Mouse (Mus musculus): ENCODE measurements at regions not wholly inside any gene's neighbourhood (a gene's known extent, or its start where the extent isn't known, plus 50 kb on each side); places are given as distances from the start of the nearest gene placed in this dataset.
A peak's percentile ranks its signal among the peaks of the same experiment; 100 is the strongest.

DNA sequence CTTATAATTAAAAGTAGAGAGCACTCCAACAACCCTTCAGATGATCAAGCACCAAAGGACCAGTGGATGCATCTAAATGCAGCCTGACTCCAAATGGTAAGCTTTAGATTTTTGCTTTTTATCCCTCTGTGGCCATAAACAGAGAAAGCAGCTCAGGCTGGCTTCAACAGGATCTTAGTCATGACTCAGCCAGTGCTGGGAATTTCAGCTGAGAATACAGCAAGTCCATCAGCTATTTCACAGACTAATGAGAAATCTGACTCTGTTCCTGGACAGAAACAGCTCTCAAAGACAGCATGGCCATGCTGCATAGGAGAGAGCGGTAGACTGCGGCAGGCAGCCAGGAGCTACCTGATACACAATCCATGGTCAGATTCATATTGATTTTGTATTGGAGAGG lies 1800.4 kb upstream of the 5930422O12Rik start:
- Histone ChIP-seq H3K4me2 (ENCODE audit: low read depth, low read length, poor library complexity, severe bottlenecking) (no peak overlapping the region), H3K27me3 (ENCODE audit: insufficient read depth, low read length) (no peaks in the 10 kb centered on the region), H3K9ac (replicated peaks; ENCODE audit: low read length, poor library complexity, severe bottlenecking) (no peak overlapping the region), H3K4me1 (ENCODE audit: insufficient read depth, low read length) (no peaks in the 10 kb centered on the region), H3K36me3 (ENCODE audit: insufficient read depth, low read length) (no peaks in the 10 kb centered on the region), H3K27ac (ENCODE audit: low read depth, low read length) (no peak overlapping the region; the same call in 1 of the 2 replicates), H3K9me3 (ENCODE audit: low read length) (no peaks in the 10 kb centered on the region), H3K4me3 (ENCODE audit: low read depth, low read length) (no peak overlapping the region)
- DNase-seq (ENCODE audit: low spot score) (no peak), ATAC-seq (ENCODE audit: low FRiP score) (peak; percentile 58; the same call in 1 of the 2 replicates)
- WGBS = 84% methylated on average over 2 of the region's 2 CpGs
- TF ChIP-seq CTCF (IDR thresholded peaks at IDR 0.05) = no peak

DNA sequence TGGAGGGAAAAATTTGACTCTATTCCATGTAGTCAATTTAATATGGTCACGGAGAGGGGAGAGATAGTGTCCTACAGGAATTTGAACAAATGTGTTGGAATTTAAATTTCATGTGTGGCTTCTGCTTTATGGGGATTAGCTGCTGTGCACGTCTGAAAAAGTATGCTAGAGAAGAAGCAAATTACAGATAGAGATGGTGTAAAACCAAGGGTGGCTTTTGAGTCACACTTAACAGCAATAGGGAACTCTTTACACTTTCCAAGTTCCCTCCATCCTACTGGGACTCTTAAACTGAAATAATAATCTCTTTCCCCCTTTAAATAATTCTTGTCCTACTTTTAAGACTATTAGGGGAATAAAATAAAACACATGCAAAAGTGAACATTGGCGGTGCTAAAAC lies 1790.1 kb upstream of the 5930422O12Rik start:
- WGBS = 74% methylated on average over 3 of the region's 3 CpGs
- Histone ChIP-seq H3K4me1 (ENCODE audit: insufficient read depth, low read length) (no peaks in the 10 kb centered on the region), H3K27ac (ENCODE audit: low read depth, low read length) (no peak overlapping the region), H3K36me3 (ENCODE audit: insufficient read depth, low read length) (no peaks in the 10 kb centered on the region), H3K27me3 (ENCODE audit: insufficient read depth, low read length) (no peaks in the 10 kb centered on the region), H3K4me2 (ENCODE audit: low read depth, low read length, poor library complexity, severe bottlenecking) (no peak overlapping the region), H3K9ac (replicated peaks; ENCODE audit: low read length, poor library complexity, severe bottlenecking) (no peak overlapping the region), H3K9me3 (ENCODE audit: low read length) (no peaks in the 10 kb centered on the region), H3K4me3 (ENCODE audit: low read depth, low read length) (no peak overlapping the region)
- ATAC-seq (ENCODE audit: low FRiP score) = no peak
- TF ChIP-seq CTCF (IDR thresholded peaks at IDR 0.05) = no peak
- DNase-seq (ENCODE audit: low spot score) = no peak

DNA sequence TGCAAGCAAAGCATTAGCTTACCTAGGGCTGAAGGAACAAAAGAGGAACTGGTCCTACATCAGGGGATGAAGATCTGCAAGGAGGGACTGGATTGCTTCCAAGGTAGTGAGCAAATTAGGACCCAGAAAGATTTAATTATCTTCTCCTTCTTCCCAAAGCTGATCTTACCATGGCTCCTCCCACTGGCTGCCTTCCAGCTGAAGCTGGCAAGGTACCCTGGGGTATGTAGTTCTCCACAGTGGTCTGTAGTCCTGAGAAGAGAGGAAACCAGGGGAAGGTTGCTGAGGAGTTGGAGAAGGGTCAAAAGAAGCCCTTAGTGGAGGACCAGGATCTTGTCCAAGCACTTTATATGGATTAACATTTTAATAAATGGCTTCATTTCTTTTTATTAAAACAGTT lies 1764.8 kb upstream of the 5930422O12Rik start:
- H3K4me3 ChIP-seq (ENCODE audit: low read depth, low read length) = no peak overlapping the region
- H3K36me3 ChIP-seq (ENCODE audit: insufficient read depth, low read length) = no peaks in the 10 kb centered on the region
- no peak overlapping the region for H3K4me2 ChIP-seq (ENCODE audit: low read depth, low read length, poor library complexity, severe bottlenecking)
- no peaks in the 10 kb centered on the region for H3K9me3 ChIP-seq (ENCODE audit: low read length)
- TF ChIP-seq CTCF (IDR thresholded peaks at IDR 0.05) = no peak
- no peaks in the 10 kb centered on the region for H3K27me3 ChIP-seq (ENCODE audit: insufficient read depth, low read length)
- no peak for DNase-seq (ENCODE audit: low spot score)
- ATAC-seq (ENCODE audit: low FRiP score) = no peak
- H3K4me1 ChIP-seq (ENCODE audit: insufficient read depth, low read length) = no peaks in the 10 kb centered on the region
- H3K27ac ChIP-seq (ENCODE audit: low read depth, low read length) = no peak overlapping the region
- H3K9ac ChIP-seq (replicated peaks; ENCODE audit: low read length, poor library complexity, severe bottlenecking) = no peak overlapping the region

DNA sequence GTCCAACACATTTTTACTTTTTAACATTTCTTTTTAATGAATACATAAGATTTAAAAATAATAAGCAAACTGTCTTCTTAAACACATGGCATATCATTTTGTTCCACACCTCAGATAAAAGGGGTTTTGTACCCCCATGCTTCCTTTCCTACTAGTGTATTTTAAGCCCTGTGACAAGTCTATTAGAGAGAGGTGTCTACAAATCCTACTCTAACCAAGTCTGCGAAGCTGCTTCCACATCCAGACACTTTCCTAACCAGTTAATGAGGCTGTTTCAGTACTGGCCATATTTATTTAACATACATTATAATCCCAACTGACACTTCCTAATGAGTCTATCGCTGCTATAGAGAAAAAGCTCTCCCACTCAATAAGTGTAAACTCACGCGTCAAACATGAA lies 1763.0 kb upstream of the 5930422O12Rik start:
- Histone ChIP-seq H3K9ac (replicated peaks; ENCODE audit: low read length, poor library complexity, severe bottlenecking) (no peak overlapping the region), H3K9me3 (ENCODE audit: low read length) (no peaks in the 10 kb centered on the region), H3K27ac (ENCODE audit: low read depth, low read length) (no peak overlapping the region), H3K36me3 (ENCODE audit: insufficient read depth, low read length) (no peaks in the 10 kb centered on the region), H3K4me3 (ENCODE audit: low read depth, low read length) (no peak overlapping the region), H3K4me2 (ENCODE audit: low read depth, low read length, poor library complexity, severe bottlenecking) (no peak overlapping the region), H3K27me3 (ENCODE audit: insufficient read depth, low read length) (no peaks in the 10 kb centered on the region), H3K4me1 (ENCODE audit: insufficient read depth, low read length) (no peaks in the 10 kb centered on the region)
- 65% methylated on average over 4 of the region's 4 CpGs for WGBS
- ATAC-seq (ENCODE audit: low FRiP score) (no peak), DNase-seq (ENCODE audit: low spot score) (no peak)
- no peak for TF ChIP-seq CTCF (IDR thresholded peaks at IDR 0.05)

DNA sequence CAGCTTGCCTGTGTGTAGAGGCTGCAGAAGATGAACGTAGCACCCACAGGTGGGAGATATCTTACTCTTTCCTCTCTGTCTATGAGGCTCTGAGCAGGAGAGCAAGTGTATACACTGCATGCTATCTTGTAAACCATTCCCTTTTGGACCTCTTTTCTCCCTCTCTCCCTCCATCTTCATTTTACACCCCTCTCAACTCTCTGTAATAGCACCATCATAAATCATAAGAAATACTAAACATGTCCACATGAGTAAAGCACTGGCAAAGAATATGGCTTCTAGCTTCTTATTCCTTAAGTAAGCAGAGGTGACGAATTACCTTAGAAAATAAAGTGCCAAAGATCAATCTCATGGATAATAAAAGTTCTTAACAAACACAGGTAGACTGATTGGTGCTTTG lies 1724.3 kb upstream of the 5930422O12Rik start:
- TF ChIP-seq CTCF (IDR thresholded peaks at IDR 0.05) = no peak
- WGBS = 84% methylated on average over 2 of the region's 2 CpGs
- Histone ChIP-seq H3K4me3 (ENCODE audit: low read depth, low read length) (no peak overlapping the region), H3K27ac (ENCODE audit: low read depth, low read length) (no peak overlapping the region), H3K9ac (replicated peaks; ENCODE audit: low read length, poor library complexity, severe bottlenecking) (no peak overlapping the region), H3K4me1 (ENCODE audit: insufficient read depth, low read length) (no peaks in the 10 kb centered on the region), H3K4me2 (ENCODE audit: low read depth, low read length, poor library complexity, severe bottlenecking) (no peak overlapping the region), H3K27me3 (ENCODE audit: insufficient read depth, low read length) (no peaks in the 10 kb centered on the region), H3K9me3 (ENCODE audit: low read length) (no peaks in the 10 kb centered on the region), H3K36me3 (ENCODE audit: insufficient read depth, low read length) (no peaks in the 10 kb centered on the region)
- ATAC-seq (ENCODE audit: low FRiP score) (no peak), DNase-seq (ENCODE audit: low spot score) (no peak)

DNA sequence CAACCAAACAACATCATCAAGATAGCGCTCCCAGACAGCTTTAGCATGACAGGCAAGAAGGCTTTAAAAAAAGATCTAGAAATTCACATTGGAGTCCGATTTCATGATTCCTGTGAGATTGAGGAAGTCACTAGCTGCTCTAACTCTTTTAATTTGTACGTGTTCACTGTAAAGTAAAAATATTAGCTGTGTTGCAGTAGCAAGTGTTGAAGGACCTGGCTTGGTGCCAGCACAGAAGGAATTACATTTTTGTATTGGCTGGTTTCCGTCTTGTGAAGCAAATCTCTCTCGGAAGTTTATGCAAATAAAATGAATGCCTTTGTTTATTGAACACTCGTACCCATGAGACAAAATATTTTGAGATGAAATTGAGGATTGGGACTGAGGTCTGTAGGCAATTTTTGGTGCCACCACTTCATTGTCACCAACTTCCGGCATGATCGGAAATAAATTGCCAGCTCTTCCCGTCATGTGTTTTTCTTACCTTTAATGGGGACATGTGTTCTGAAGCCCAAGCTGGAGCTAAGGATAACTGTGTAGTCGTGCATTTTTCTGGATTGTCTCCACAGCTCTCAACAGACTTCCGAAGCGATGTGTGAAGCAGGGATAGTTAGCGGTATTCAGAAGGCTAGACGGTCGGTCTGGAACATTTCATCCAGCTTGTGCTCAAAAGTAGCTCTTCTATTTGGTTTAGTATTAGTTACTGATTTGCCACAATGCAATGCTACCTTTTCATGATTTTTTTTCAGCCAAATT lies 1715.0 kb upstream of the 5930422O12Rik start:
- H3K4me3 ChIP-seq (ENCODE audit: low read depth, low read length) = no peak overlapping the region
- no peak overlapping the region for H3K9ac ChIP-seq (replicated peaks; ENCODE audit: low read length, poor library complexity, severe bottlenecking)
- ATAC-seq (ENCODE audit: low FRiP score) (no peak), DNase-seq (ENCODE audit: low spot score) (peak; percentile 18)
- no peak overlapping the region for H3K27ac ChIP-seq (ENCODE audit: low read depth, low read length)
- no peaks in the 10 kb centered on the region for H3K9me3 ChIP-seq (ENCODE audit: low read length)
- no peaks in the 10 kb centered on the region for H3K4me1 ChIP-seq (ENCODE audit: insufficient read depth, low read length)
- 83% methylated on average over 15 of the region's 15 CpGs for WGBS
- no peaks in the 10 kb centered on the region for H3K27me3 ChIP-seq (ENCODE audit: insufficient read depth, low read length)
- H3K4me2 ChIP-seq (ENCODE audit: low read depth, low read length, poor library complexity, severe bottlenecking) = no peak overlapping the region
- TF ChIP-seq CTCF (IDR thresholded peaks at IDR 0.05) = no peak
- H3K36me3 ChIP-seq (ENCODE audit: insufficient read depth, low read length) = no peaks in the 10 kb centered on the region

All from midbrain, postnatal 0 days (tissue).